Mouse (Mus musculus) neural tube, embryonic 15.5 days (tissue): Measurements from ENCODE around the gene Frmd4b. TPM values are rescaled to one million over a fixed set of nuclear protein-coding genes. Genes with fewer than 3 reads are reported as not detected.

Experiments
- ATAC-seq: fragments of 200-750 bp; cut with Nextera tagmentation; 2 replicates; pipeline ENCODE4 v1.8.0; 2017; ENCODE audit warnings: mild to moderate bottlenecking, moderate TSS enrichment, moderate library complexity; ENCODE audit not compliant: low FRiP score
- H3K27ac ChIP-seq: fragments of 300-500 bp; sonication (generic); replicated peaks from 2 replicates; pipeline ENCODE4 v1.5.1; 2015; ENCODE audit warnings: mild to moderate bottlenecking, inconsistent platforms
- H3K27me3 ChIP-seq: fragments of 300-500 bp; sonication (generic); replicated peaks from 2 replicates; pipeline ENCODE4 v1.6.1; 2015; ENCODE audit warnings: inconsistent platforms
- H3K36me3 ChIP-seq: fragments of 300-500 bp; sonication (generic); 2 replicates; pipeline ENCODE4 v1.6.1; 2015; ENCODE audit warnings: inconsistent platforms
- H3K4me1 ChIP-seq: fragments of 300-500 bp; sonication (generic); 2 replicates; pipeline ENCODE4 v1.6.1; 2015; ENCODE audit warnings: inconsistent platforms
- H3K4me2 ChIP-seq: fragments of 300-500 bp; sonication (generic); 2 replicates; pipeline ENCODE4 v1.6.1; 2015; ENCODE audit warnings: inconsistent platforms, mild to moderate bottlenecking, moderate library complexity
- H3K4me3 ChIP-seq: fragments of 300-500 bp; sonication (generic); replicated peaks from 2 replicates; pipeline ENCODE4 v1.5.1; 2015; ENCODE audit warnings: mild to moderate bottlenecking, inconsistent platforms
- H3K9ac ChIP-seq: fragments of 300-500 bp; sonication (generic); replicated peaks from 2 replicates; pipeline ENCODE4 v1.6.1; 2015; ENCODE audit warnings: mild to moderate bottlenecking, inconsistent platforms
- H3K9me3 ChIP-seq: fragments of 300-500 bp; sonication (generic); replicated peaks from 2 replicates; pipeline ENCODE4 v1.6.1; 2016; ENCODE audit warnings: inconsistent platforms
- WGBS: fragments of 180-500 bp; shearing (Covaris S2); methylation state at CpG from one replicate; pipeline ENCODE4 v1.1.7; 2015; ENCODE audit warnings: mixed read lengths; 5-methylcytosine and 5-hydroxymethylcytosine counted together
- polyA plus RNA-seq: library from polyadenylated mRNA; unstranded; fragments of >200 nt; fragmentation: Nextera tagmentation; extraction: Ambion mirVana; gene quantifications from 2 replicates; pipeline ENCODE4 v1.2.1, GENCODE M21; 2015

The Frmd4b gene
- polyA plus RNA-seq, 1 experiment from 2014 or later = 19.8 TPM

DNA sequence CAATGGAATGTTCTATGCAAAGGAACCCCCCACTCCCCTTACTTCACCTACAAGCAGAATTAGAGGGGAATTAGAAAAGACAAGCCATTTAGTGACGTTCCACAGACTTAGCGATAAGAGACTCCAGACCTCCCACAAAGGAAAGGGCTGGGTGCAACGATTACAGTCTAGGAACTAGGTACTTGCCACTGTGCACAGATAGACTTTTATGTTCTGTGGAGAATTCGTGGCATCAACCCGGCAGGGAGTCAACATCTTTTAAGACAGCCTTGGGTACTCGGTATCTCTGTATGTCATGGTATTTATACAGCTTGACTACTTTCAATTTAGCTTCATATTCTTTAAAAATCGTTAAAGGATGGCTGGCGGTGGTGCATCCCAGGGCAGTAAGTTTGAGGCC is 310.1 kb downstream of the Frmd4b start:
- Histone ChIP-seq H3K27ac (no peak overlapping the region), H3K4me3 (no peak overlapping the region), H3K4me2 (no peak overlapping the region), H3K9ac (no peak overlapping the region), H3K9me3 (no peaks in the 10 kb centered on the region), H3K4me1 (peaks cover 23% of the 10 kb centered on the region), H3K36me3 (peaks cover 16% of the 10 kb centered on the region), H3K27me3 (no peaks in the 10 kb centered on the region)
- 62% methylated on average over 8 of the region's 8 CpGs for WGBS
- no peak for ATAC-seq

DNA sequence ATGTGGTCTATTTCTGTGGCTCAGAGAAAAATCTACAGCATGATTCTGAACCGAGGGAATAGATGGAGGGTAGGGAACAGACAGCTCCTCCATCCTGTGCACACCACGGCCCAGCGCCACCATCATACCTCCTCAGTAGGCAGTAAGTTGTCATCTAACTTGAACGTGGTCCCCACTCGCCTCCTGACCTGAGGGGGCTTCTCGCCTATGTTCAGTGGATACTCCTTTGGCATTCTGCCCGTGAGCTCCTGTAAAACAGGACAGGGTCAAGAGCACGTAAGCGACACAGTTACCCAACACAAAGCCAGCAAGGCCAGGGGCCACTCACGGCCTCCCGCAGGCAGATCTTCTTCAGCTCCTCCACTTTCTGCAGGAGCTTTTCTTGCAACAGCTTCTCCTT is 311.0 kb downstream of the Frmd4b start:
- H3K4me1 ChIP-seq = peaks cover 14% of the 10 kb centered on the region
- H3K9me3 ChIP-seq = no peaks in the 10 kb centered on the region
- ATAC-seq = no peak
- H3K9ac ChIP-seq = no peak overlapping the region
- H3K27ac ChIP-seq = no peak overlapping the region
- 90% methylated on average over 11 of the region's 11 CpGs for WGBS
- H3K27me3 ChIP-seq = no peaks in the 10 kb centered on the region
- H3K4me2 ChIP-seq = no peak overlapping the region
- H3K36me3 ChIP-seq = peaks cover 16% of the 10 kb centered on the region
- H3K4me3 ChIP-seq = no peak overlapping the region

DNA sequence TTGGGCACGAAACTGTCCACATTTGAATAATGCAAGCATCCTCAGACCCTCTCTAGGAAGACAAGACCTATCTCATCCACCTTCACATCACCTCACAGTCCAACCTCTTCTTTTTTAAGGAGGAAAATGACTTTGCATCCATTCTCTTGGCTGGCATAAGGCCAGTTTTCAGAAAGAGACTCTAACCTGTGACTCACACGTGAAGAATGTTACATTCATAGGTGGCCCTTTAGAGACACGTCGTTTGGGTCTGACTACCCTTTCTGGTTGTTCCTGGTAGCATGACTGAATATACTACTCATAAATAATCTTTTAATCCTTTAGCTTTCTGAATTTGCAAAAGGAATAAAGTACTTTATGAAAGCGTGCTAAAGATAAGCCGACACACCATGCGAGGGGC is 311.9 kb downstream of the Frmd4b start:
- no peak overlapping the region for H3K9ac ChIP-seq
- no peak overlapping the region for H3K4me3 ChIP-seq
- peaks cover 7% of the 10 kb centered on the region; the same call in 1 of the 2 replicates for H3K4me1 ChIP-seq
- no peak for ATAC-seq
- 0 out of 2 replicates have a peak overlapping the region, but pooled peaks have one; percentile 24 for H3K27ac ChIP-seq
- H3K27me3 ChIP-seq = no peaks in the 10 kb centered on the region
- H3K36me3 ChIP-seq = peaks cover 16% of the 10 kb centered on the region
- H3K4me2 ChIP-seq = no peak overlapping the region
- H3K9me3 ChIP-seq = no peaks in the 10 kb centered on the region
- 84% methylated on average over 7 of the region's 7 CpGs for WGBS

DNA sequence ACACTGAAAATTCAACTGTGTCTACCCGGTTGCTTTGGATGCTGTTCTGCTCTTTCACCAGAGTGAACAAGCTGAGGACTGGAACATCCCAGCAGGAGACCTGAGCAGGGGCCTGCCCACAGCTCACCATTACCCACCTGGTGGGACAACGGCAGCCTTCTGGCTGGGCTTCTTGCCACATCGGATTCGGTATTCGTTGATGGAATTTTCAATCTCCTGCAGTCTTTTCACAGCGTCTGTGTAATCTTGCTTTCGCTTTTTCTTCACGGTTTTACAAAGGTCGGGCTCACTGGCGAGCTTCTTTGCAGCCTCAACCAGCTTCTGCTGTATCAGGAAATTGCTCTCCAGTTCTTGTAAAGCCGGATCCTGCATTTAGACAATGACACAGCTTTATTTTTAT is 312.3 kb downstream of the Frmd4b start:
- Histone ChIP-seq H3K27me3 (no peaks in the 10 kb centered on the region), H3K27ac (0 out of 2 replicates have a peak overlapping the region, but pooled peaks have one; percentile 24), H3K4me3 (no peak overlapping the region), H3K9ac (no peak overlapping the region), H3K9me3 (no peaks in the 10 kb centered on the region), H3K4me1 (peaks cover 7% of the 10 kb centered on the region; the same call in 1 of the 2 replicates), H3K36me3 (peaks cover 20% of the 10 kb centered on the region), H3K4me2 (no peak overlapping the region)
- ATAC-seq = no peak
- WGBS = 66% methylated on average over 11 of the region's 11 CpGs

DNA sequence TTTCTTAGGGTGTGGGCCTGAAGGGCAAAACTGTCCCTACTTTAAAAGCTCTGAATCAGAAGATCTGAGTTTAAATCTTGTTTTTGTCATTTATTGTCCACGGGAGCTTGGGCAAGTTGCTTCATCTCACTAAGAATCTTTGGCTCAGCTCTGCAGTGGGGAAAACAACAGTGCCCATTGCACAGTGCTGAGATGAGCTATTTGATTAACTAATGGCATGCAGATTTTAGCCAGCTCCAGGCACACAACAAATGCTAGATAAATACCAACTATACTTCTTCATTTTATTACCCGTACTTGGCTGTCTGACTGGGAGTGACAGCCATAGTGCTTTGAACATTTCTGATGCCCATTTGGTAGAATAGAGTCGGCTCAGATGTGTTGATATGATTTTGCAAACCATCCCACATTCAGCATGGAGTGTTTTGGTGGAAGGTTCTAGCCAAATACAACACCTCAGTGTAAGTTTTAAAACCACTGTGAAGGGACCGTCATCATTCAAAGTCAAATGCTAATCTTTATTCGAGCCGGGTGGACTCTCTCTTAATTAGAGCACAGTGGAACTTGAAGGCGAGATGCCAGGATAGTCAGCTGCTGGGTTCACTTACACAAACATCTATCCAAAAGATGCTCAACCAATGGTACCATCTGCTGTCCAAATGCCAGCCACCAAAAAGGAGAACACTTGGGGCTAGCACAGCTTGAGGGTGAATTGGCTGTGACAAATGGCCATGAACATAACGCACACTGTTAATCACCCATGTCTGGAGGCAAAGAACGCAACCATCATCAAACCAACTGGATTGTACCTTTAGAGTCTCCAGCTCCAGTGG is 313.8 kb downstream of the Frmd4b start:
- no peak; the same call in 1 of the 2 replicates for ATAC-seq
- H3K4me1 ChIP-seq = peaks cover 7% of the 10 kb centered on the region; the same call in 1 of the 2 replicates
- H3K4me2 ChIP-seq = no peak overlapping the region
- H3K9ac ChIP-seq = no peak overlapping the region
- no peaks in the 10 kb centered on the region for H3K27me3 ChIP-seq
- H3K4me3 ChIP-seq = no peak overlapping the region
- H3K27ac ChIP-seq = no peak overlapping the region
- WGBS = 47% methylated on average over 9 of the region's 9 CpGs
- peaks cover 21% of the 10 kb centered on the region for H3K36me3 ChIP-seq
- no peaks in the 10 kb centered on the region for H3K9me3 ChIP-seq

DNA sequence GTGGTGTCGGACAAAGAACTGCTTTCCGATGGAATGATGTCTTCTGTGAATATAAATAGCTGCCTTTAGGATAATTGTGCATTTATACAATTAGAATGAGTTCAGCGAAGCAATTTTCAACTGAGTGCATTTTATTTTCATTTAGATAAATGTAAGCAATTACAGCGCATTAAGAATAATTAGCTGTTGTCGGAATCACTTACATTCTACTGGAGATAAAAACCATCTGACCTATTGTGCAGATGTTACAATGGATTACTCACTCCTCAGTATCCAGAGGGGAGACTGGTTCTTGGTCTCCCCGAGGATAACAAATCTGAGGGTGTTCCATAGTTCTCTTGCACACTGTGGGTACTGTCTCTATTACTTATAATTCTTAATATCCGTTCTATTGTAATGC is 315.0 kb downstream of the Frmd4b start:
- no peak for ATAC-seq
- Histone ChIP-seq H3K4me1 (peaks cover 7% of the 10 kb centered on the region; the same call in 1 of the 2 replicates), H3K27me3 (no peaks in the 10 kb centered on the region), H3K9me3 (no peaks in the 10 kb centered on the region), H3K36me3 (peaks cover 27% of the 10 kb centered on the region), H3K4me2 (no peak overlapping the region), H3K9ac (no peak overlapping the region), H3K4me3 (no peak overlapping the region), H3K27ac (peak overlapping the region; percentile 37; the same call in 1 of the 2 replicates)
- WGBS = 56% methylated on average over 7 of the region's 7 CpGs

DNA sequence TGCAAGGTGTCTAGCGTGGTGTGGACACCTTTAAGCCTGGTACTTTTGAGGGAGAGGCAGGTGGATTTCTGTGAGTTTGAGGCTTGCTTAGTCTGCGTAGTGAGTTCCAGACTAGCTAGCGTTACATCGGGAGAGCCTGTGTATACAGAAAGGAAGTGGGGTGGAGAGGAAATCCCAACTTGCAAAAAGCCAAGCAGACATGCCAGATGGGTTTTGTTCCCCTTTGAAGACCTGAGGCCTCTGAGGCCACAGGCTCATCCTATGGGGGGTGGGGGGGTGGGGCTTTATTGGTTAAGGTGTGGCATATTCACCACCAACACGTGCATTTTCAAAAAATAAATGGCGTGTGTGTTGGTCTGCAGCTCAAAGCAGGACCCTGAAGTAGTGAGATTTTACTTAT is 316.7 kb downstream of the Frmd4b start:
- H3K27me3 ChIP-seq = no peaks in the 10 kb centered on the region
- ATAC-seq = no peak
- no peak overlapping the region for H3K4me2 ChIP-seq
- H3K36me3 ChIP-seq = peaks cover 35% of the 10 kb centered on the region
- no peak overlapping the region for H3K4me3 ChIP-seq
- H3K27ac ChIP-seq = no peak overlapping the region
- H3K9ac ChIP-seq = no peak overlapping the region
- 92% methylated on average over 6 of the region's 6 CpGs for WGBS
- H3K9me3 ChIP-seq = no peaks in the 10 kb centered on the region
- H3K4me1 ChIP-seq = peaks cover 7% of the 10 kb centered on the region; the same call in 1 of the 2 replicates

DNA sequence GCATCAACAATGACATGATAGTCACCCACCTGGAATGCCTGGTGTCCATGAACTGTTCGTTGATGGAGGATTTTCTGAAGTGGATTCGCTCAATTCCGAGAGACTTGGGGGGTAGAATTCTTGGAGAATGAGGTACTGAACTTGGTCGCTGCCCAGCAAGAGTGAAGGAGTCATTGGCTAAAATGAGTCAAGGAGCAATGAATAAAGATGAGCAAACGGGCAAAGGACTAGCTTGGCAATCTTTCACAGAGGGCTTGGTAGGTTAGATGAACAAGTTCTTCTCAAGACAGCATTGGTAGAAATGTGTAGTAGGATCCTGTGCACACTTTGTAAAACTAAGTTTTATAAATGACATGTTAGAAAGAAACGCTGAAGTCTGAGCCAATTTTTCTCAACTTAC is 317.2 kb downstream of the Frmd4b start:
- ATAC-seq = no peak
- H3K9ac ChIP-seq = no peak overlapping the region
- H3K4me2 ChIP-seq = no peak overlapping the region
- WGBS = 95% methylated on average over 6 of the region's 6 CpGs
- H3K27ac ChIP-seq = no peak overlapping the region
- H3K36me3 ChIP-seq = peaks cover 36% of the 10 kb centered on the region
- H3K4me3 ChIP-seq = no peak overlapping the region
- peaks cover 4% of the 10 kb centered on the region; the same call in 1 of the 2 replicates for H3K4me1 ChIP-seq
- no peaks in the 10 kb centered on the region for H3K9me3 ChIP-seq
- no peaks in the 10 kb centered on the region for H3K27me3 ChIP-seq

DNA sequence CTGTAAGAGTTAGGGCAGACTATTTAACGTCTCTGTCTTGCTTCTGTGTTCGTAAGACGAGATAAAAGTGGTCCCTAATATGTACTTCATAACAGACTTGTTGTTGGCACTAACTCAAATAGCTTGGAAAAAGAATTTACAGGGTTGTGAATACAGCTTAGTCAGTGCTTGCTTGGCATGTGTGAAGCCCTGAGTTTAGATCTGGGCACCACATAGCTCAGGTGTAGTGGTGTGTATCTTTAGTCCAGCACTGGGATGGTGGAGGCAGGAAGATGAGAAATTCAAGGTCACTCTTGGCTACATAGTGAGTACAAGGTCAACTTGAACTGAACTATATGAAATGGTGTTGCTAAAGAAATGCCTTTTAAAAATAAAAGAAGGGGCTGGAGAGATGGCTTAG is 320.2 kb downstream of the Frmd4b start:
- 86% methylated on average over 3 of the region's 3 CpGs for WGBS
- Histone ChIP-seq H3K9me3 (no peaks in the 10 kb centered on the region), H3K4me1 (no peaks in the 10 kb centered on the region), H3K27me3 (no peaks in the 10 kb centered on the region), H3K4me2 (no peak overlapping the region), H3K4me3 (no peak overlapping the region), H3K27ac (no peak overlapping the region), H3K36me3 (peaks cover 37% of the 10 kb centered on the region), H3K9ac (no peak overlapping the region)
- ATAC-seq = no peak

DNA sequence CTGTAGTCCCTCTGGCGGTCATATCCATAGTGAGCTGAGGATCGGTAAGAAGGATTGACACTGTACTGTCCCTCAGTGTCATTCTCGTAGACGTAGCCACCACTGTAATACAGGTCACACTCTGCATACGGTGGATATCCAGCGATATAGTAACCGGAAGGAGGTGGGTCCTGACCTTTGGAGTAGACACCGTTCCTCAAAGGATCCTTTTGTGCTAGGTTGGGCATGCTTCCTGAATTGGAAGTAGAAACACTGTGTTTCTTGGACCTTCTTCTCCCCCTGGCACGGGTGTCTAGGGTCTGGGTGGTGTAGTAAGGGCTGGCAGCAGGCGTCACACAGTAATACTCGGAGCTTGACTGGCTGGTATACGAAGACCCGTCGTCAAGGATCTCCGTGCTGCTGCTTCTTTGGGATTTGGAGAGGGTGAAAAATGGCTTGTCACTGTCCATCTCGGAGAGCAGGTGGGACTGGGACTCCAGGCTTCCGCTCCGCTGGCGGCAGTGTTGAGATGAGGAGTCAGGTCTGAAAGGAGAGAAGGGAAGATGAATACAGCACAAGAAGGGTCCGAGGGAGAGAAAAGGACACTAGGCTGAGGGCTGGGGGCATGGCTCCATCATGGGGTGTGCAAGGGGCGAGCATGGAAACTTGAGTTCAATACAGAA is 321.3 kb downstream of the Frmd4b start:
- H3K9me3 ChIP-seq = no peaks in the 10 kb centered on the region
- H3K9ac ChIP-seq = no peak overlapping the region
- H3K4me2 ChIP-seq = no peak overlapping the region
- no peak overlapping the region for H3K27ac ChIP-seq
- no peak overlapping the region for H3K4me3 ChIP-seq
- 93% methylated on average over 21 of the region's 21 CpGs for WGBS
- peaks cover 41% of the 10 kb centered on the region for H3K36me3 ChIP-seq
- no peaks in the 10 kb centered on the region for H3K4me1 ChIP-seq
- no peak for ATAC-seq
- H3K27me3 ChIP-seq = no peaks in the 10 kb centered on the region

DNA sequence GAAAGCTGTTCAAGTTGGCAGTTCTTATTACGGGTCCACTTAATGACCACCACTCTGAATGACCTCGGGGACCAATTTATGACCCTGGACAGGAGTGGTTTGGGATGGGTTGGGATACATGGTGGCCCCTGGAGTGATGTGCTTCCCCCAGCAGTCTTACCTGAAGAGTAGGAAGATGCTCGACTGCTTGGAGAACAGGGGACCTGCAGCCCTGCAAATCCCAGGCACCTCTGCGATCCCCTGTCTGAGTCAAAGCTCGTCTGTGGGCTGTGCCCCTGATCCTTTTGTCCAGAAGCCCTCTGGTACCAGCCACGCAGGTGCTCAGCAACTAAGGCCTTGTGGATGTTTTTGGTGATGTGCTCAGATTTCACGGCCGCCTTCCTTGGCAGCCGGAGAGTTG is 321.9 kb downstream of the Frmd4b start:
- ATAC-seq = no peak
- Histone ChIP-seq H3K4me3 (no peak overlapping the region), H3K4me1 (no peaks in the 10 kb centered on the region), H3K9me3 (no peaks in the 10 kb centered on the region), H3K9ac (no peak overlapping the region), H3K27me3 (no peaks in the 10 kb centered on the region), H3K4me2 (no peak overlapping the region), H3K27ac (no peak overlapping the region), H3K36me3 (peaks cover 41% of the 10 kb centered on the region)
- WGBS = 82% methylated on average over 9 of the region's 9 CpGs
